Mouse (Mus musculus): ENCODE results near the gene Stra8.

Stra8 gene

DNA sequence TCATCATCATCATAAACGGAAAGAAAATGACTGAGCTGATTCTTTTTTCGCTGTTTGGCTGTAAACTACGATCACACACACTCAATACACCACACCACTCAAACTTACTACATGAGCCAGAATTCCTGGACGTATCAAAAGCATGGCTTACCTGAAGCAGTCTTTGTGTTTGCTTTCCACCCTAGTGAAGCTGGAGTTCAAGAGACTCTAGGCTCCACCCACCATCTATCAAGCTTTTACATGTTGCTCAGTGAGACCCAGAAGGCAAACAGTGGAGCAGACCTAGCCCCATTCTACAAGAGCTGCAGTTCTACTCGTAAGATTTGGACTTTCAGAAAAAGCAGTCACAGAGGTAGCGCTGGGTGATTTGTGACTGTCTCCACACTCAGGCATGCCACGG is 17.4 kb upstream of the Stra8 start:
- no peak for DNase-seq (ENCODE audit: extremely low read depth, low read depth)

DNA sequence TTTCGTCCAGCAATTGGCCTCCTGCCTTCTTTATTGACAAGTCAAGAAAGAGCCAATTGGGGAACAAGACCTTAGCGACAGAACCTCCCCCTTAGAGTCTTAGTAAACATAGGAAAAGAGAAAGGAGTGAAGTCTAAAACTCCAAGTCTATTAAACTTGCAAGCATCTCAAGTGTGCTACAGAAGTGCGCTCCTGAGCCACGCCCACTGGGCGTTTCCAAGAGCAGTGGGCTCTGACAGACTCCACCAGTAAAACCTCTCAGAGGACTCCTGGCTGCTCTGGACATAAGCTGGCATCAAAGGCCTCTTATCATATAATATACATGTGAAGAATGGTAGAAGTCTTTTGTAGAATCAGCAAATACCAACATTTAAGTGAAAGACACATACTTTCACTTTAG is 16.5 kb upstream of the Stra8 start:
- DNase-seq (ENCODE audit: extremely low read depth, low read depth): no peak

DNA sequence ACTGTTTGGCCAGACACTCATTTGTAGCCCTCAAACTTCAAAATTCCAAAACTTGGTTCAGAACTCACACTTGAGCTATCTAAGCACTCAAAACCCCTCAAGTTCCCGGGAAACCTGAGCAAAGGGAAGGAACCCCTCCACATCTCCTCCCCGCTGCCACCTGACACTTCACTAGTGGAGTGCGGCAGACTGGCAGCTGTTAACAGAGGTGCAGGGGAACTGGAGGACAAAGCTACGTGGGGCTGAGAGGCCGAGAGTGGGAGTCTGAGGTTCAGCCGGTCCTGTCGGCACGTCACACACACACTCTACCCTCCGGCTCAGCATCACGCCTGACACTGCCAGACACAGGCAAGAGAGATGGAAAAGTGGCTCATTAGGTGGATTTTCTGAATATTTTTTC is 16.1 kb upstream of the Stra8 start:
- no peak for DNase-seq (ENCODE audit: extremely low read depth, low read depth)

DNA sequence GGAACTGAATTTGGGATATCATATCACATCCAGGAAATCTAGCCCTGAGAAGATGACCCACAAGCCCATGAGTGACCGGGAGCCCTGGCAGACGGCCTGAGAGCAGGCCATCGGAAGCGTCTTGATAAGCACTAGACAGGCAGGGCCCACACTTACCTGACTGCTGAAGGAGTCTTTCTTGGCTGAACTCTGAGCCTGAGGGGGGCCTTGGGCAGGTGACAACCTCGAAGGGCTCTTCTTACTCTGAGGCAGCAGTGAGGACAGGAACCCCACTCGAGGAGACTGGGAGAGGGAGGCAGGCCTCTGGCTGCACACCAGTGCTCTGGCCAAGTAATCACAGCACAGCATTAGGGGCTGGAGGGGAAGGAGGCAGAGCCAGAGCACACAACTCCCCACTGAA is 15.6 kb upstream of the Stra8 start:
- no peak for DNase-seq (ENCODE audit: extremely low read depth, low read depth)

DNA sequence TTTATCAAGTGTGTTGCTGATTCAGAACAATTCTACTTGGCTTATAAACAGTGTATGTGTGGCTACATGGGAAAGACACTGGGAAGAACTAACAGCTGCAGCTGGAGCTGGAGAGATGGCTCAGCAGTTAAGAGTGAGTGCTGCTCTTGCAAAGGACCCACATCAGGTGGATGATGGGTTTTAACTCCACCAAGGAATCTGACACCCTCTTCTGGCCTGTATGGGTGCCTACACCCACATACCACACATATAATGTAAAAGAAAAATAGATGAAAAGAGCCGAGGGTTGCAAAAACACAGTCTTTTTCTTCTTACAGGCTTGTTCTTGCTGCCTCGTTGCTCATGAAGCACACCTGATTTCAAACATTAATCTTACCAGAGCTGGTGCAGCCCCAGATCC is 13.8 kb upstream of the Stra8 start:
- no peak for DNase-seq (ENCODE audit: extremely low read depth, low read depth)

DNA sequence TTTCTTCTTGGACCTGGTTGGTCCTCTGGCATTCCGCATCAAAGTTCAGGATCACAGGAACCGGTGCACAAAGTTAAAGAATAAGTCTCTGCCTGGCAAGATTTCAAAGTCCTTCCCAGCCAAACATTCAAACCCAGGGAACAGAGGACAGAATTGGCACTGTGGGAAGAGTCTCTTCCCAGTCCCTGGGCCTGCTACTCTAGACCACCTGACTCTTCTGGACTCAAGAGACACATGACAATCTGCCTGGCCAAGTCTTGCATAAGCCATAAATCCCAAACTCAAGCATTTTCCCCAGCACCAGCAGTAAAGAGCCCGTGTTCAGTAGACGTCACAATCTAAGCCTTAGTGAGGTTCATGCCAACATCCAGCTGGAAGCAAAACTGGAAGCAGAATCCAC is 13.3 kb upstream of the Stra8 start:
- DNase-seq (ENCODE audit: extremely low read depth, low read depth): no peak

DNA sequence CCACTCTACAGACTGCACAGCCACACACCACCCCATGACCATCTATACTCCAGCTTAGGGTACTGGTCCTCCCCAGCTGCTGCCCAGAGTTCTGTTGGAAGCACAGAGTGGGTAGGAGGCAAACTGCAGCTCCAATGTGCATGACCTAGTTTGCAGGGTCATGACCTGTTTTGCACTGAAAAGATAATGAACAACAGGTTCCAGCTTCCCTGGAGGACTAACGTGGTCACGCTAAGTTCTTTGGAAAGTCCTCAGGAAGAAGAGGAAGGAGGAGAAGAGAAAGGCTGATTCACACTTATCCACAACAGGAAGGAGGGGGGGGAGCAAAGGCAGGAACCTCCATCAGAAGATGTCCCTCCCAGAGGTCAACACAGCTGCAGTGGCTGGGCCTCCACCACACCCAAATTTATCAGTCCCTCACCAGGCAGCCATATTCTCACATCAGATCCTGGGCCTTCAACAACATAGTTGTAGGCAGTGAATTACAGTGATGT is 12.8 kb upstream of the Stra8 start:
- no peak for DNase-seq (ENCODE audit: extremely low read depth, low read depth)

DNA sequence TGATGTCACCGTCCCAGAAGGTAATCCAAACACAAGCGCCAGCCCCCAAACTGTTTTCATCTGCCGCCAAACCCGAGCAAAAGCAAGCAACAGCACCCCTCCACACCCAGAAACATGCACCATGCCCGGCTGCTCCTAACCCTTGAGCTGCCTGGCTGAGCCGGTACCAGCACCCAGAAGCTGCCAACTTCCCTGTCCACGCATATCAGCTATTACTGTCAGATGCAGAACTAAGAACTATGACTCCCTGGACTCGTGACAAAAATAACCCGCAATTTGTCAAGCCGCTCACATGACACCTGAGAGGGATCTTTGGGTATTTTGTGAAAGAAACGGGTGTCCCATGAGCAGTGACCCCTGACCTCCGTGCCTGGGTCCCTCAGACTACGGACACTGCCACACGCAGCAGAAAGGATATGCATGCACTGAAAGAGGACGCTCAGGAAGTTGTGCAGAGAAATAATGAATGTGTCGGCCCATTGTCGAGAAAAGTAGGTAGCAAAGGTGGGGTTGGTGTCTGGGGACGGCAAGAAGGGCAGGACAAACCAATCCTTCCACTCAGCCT is 12.2 kb upstream of the Stra8 start:
- DNase-seq (ENCODE audit: extremely low read depth, low read depth): no peak

DNA sequence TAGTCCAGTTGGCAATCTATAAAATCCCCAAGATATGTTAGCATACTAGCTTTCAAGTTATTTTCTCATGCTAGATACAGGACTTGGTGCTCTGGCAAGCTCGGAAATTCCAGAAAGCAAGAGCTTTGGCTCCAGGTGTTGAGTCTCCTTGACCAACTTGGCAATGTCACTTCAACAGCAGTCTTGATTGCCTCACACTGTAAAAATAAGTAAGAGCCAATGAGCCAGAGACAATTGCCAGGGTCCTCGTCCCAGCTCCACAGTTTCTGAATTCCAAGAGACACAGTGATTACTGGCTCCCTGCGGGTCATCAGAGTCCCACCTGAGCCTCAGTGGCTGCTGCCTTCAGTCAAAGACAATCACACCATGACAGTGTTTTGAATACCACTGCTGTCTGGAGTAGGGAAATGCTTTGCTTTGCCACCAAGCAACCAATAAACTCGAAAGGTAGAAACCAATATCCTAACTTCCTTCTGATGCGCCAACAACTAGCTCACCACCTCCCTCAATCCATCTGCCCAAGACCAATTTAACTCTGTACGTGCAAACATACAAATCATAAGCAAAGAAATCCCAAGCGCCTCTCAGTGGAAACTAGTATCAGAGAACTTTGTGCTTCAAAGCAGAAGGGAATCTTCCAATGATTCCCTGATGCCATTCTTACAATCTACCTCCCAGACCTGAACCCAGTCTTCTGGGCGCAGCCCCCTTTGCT is 10.2 kb upstream of the Stra8 start:
- no peak for DNase-seq (ENCODE audit: extremely low read depth, low read depth)

DNA sequence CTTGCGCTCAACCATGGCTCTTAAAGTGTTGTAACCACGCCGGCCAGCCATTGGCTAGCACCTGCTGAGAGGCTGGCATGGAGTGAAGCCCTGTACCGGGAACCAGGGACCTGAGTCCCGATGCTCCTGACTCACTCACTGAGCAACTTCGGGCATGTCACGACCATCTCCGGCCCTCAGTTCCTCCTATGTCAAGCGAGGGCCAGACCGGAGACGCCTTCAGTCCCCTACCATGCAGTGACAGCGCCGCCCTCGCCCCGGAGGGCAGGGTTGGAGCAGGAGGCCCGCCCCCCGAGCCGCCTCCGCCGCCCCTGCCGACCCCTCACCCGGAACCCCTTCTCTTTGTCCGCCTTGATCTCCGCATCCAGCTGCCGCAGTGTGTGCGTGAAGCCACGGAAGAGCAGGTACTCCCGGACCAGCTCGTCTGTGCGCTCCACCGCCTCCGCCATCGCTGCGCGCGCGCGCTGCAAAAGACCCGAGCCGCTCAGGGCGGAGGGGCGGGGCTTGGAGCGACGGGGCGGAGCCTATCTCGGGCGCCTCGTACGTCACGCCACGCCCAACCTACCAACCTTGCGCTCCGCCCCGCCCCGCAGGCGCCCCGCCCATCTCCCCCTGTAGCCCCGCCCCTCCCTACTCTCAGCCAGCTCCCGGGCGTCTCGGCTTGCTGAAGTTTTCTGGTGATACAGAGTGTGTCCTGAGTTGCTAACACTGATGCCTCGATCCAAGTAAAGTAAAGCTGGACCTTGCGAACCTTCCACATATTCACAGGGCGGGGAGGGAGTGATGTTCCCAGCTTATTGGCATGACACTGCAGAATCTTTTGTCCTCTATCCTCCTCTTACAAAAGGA is 9.4 kb upstream of the Stra8 start, which contains the start of gene Wdr91:
TSS of gene Wdr91 (minus strand) at position 506 of the 849 bp plus-strand sequence.
- DNase-seq (ENCODE audit: extremely low read depth, low read depth): peak; percentile 51

DNA sequence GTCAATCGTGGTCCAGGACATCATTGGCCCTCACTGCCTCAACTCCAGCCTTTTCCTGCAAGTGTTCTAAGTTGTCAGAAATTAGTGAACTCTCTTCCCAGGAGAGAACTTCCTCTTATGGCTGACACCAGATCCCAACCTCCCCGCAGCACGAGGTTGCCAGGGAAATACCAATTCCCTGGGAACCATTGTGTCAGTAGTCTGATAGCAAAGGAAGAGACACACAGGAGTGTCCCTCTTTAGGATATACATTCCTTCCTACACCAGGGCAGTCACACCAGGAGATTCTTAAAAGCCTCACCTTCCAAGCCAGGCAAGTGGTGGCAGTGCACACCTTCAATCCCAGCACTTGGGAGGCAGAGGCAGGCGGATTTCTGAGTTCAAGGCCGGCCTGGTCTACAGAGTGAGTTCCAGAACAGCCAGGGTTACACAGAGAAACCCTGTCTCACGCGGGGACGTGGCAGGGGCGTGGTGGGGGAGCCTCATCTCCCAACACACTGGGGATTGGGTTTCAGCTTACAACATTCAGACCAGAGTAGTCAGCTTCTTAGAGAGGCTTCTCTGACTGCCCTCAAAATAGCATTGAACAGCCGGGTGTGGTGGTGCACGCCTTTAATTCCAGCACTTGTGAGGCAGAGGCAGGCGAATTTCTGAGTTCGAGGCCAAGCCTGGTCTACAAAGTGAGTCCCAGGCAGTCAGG is 6.5 kb upstream of the Stra8 start:
- no peak for DNase-seq (ENCODE audit: extremely low read depth, low read depth)

DNA sequence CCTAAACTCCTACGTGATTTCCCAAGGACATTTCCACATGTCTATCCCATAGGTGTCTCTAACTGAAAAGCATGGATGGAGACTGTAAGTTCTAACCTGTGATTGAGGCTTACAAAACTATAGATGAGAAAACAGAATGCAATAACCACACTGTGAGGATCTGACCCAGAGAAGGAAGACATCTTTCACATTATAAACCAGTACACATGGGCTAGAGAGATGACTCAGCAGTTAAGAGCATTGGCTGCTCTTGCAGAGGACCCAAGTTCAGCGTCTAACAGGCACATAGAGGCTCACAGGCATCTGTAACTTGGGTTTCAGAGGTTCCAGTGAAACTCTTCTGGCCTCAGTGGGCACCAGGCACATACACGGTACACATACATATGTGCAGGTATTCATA is 5.5 kb upstream of the Stra8 start:
- DNase-seq (ENCODE audit: extremely low read depth, low read depth): no peak

DNA sequence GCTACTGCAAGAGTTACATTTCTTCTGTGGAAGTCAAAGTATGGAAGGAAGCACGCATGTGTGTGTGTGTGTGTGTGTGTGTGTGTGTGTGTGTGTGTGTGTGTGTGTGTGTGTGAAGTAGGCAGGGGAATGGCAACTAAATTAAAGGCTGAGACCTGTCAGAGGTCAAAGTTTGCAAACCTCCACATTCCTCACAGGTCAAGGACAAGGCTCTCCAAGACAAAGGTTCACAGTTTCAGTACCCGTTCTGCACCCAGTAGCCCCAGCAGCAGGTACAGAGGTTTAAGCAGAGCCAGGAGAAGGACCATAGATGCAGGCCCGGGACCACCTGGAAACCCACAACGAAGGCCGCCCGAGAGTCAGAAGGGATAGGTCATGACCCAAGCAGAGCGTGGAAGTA is 817 bp upstream of the Stra8 start:
- no peak for DNase-seq (ENCODE audit: extremely low read depth, low read depth)

DNA sequence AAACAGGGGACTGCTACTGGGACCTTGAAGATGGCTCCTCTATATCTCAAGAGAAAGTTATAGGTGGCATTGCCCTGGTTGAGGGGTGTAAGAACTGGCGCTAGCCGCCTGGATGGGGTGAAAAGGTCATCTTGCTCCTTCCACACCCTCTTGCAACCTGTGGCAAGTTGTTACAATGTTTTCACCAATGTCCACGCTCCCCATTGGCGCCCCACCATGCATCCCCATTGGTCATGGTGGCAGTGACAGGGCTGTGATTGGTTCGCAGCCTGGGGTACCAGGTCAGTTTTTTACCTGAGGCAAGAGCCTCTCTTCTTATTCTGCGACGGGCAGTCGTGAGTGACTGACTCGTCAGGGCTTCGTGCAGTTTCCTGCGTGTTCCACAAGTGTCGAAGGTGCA is 668 bp downstream of the Stra8 start:
- no peak for DNase-seq (ENCODE audit: extremely low read depth, low read depth)

DNA sequence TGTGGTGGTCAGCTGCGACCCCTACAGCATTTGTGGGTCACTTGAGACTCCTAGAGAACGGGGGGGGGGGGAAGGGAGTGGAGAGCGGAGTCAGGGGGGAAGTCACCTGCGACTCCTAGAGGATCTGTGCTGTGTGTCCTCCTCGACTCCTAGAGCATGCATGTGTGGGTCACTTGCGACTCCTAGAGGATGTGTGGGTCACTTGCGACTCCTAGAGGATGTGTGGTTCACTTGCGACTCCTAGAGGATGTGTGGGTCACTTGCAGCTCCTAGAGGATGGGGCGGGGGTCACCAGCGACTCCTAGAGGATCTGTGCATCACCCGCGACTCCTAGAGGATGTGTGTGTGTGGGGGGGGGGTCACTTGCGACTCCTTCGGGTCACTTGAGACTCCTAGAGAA is 2.0 kb downstream of the Stra8 start:
- peak; percentile 65 for DNase-seq (ENCODE audit: extremely low read depth, low read depth)

DNA sequence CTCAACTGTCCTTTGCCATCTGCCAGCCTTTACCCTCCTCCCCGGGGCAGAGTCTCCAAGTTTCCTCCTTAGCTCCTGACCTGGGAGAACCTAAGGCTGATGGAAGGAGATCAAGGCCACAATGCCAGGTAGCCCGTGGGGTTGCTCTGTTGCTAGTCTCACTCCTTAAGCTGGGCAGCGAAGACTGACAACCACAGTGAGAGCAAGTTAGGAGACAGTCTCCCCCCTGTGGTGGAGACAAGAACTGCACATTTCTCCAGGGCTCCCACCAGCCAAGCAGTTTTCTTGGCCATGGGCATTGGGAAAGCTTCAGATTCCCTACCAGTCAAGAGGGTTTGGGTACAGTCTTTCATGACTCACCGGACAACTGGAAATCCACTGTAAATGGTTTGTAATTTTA is 7.2 kb downstream of the Stra8 start:
- DNase-seq (ENCODE audit: extremely low read depth, low read depth): no peak

DNA sequence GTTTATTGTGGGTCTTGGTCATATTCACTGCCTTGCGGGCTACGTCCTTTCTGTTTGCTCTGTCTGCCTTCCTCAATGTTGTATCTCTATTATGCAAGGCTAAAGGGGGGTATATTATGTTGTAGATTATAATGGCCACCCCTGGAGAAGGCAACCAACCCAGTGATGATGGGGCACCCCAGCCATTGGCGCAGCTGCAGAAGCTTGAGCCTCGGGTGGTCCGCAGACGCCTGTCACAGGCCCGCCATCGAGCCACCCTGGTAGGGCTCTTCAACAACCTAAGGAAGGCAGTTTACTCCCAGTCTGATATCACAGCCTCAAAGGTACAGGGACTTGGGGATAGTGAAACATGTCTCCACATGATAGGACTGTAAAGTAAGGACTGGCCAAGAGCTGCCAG is 7.6 kb downstream of the Stra8 start:
- DNase-seq (ENCODE audit: extremely low read depth, low read depth): no peak

DNA sequence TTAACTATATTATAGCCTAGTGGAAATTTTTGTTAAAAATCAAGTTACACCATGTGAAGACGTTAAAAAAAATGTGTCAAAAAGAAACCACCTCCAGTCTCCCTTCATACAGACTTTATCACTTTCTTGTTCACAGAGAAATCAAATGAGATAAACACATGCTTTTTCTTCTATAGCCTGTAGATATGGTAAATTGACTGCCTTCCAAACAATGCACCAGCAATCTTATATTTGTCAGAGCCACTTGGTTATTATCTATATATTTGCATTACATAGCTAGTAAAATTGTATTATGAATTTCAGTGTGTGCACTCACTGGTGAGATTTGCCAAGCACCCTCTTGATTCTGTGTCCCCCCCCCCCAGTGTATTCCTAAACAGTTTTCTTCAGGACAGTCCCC is 12.7 kb downstream of the Stra8 start:
- no peak for DNase-seq (ENCODE audit: extremely low read depth, low read depth)

DNA sequence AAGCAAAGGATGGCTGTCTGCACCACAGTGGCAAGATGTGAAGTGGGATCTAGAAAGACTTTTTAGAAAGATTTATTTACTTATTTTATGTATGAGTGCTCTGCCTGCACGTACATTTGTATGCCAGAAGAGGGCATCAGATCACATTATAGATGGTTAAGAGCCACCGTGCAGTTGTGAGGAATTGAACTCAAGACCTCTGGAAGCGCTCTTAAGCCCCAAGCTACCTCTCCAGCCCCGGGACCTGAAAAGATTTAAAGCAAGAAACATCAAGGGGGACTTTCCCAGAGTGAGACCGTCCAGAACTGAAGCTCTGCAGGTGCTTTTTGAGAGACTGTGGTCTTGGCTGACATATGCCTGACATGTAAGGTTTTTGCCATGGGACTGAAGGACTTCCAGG is 16.8 kb downstream of the Stra8 start:
- no peak for DNase-seq (ENCODE audit: extremely low read depth, low read depth)

DNA sequence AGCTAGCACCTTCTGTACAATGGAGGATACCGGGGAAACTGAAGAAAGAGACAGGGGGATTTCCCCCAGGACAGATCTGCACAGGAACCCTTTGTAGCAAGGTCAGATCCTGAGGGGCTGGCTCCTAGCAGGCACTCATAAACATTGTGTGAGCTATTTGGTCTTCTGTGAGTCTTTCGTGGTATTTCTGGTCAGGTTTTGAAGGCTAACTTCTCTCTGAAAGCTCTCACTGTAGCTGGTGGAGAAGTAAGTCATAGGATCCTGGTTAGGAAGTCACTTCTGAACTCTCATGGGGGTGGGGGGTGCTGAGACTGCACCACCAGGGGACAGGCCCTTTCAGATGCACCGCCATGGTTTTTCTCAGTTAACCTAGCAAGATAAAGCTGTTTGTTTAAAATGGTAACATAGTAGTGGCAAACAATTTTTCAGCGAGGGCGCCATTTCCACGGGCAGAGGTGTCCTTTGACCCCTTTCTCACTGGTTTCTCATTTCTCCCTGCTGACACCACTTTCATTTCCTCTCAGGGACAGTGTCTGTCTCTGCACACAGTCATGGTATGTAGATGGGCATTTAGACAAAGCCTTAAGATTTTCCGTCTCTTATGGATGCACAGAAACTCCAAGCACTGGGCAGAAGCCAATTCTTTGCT is 18.4 kb downstream of the Stra8 start:
- no peak for DNase-seq (ENCODE audit: extremely low read depth, low read depth)

DNA sequence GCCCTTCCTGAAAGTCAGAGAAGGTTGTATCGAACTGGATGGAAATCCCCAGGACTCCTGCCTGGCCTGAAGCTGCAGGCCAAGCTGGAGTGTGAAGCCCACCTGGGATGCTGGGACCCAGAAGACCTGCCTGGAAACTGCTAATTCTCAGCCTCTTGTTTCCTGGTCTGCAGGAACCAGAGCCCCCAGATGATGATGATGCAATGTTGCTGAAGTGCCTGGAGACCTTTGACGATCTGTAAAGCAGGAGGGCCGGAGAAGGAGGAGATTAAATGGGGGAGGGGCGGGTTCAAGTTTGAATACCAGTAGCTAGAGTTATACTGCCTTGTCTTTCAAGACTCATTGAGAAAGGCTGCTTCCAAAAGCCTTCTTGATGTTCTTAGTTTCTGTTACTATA is 19.0 kb downstream of the Stra8 start:
- no peak for DNase-seq (ENCODE audit: extremely low read depth, low read depth)

Measured in MEL-GATA-1-ER (cell line).